Mouse (Mus musculus): ENCODE measurements at regions not wholly inside any gene's neighbourhood (a gene's known extent, or its start where the extent isn't known, plus 50 kb on each side); places are given as distances from the start of the nearest gene placed in this dataset.

GRCm38 (mm10) chr16:5829071-5829470, 56.1 kb upstream of the Rbfox1 start:
- H3K4me3 ChIP-seq, result no peak overlapping the region
- no peak overlapping the region for H3K4me2 ChIP-seq (replicated peaks)
- WGBS, result 77% methylated on average over 9 of the region's 9 CpGs
- H3K9ac ChIP-seq (replicated peaks), result no peak overlapping the region
- ATAC-seq (ENCODE audit: low FRiP score, low read depth), result no peak
- no peaks in the 10 kb centered on the region for H3K9me3 ChIP-seq
- no peaks in the 10 kb centered on the region for H3K36me3 ChIP-seq
- H3K27me3 ChIP-seq, result no peaks in the 10 kb centered on the region
- no peaks in the 10 kb centered on the region for H3K4me1 ChIP-seq
- H3K27ac ChIP-seq (replicated peaks), result no peak overlapping the region

GRCm38 (mm10) chr16:5823316-5823715, 61.8 kb upstream of the Rbfox1 start:
- Histone ChIP-seq H3K36me3 (no peaks in the 10 kb centered on the region), H3K9ac (replicated peaks) (no peak overlapping the region), H3K9me3 (no peaks in the 10 kb centered on the region), H3K27me3 (no peaks in the 10 kb centered on the region), H3K4me1 (no peaks in the 10 kb centered on the region), H3K4me2 (replicated peaks) (no peak overlapping the region), H3K4me3 (no peak overlapping the region), H3K27ac (replicated peaks) (no peak overlapping the region)
- WGBS, result 59% methylated on average over 1 of the region's 1 CpGs
- ATAC-seq (ENCODE audit: low FRiP score, low read depth), result no peak

- H3K4me1 ChIP-seq, result peaks cover 2% of the 10 kb centered on the region; the same call in 1 of the 2 replicates
- no peaks in the 10 kb centered on the region for H3K27me3 ChIP-seq
- ATAC-seq (ENCODE audit: low FRiP score, low read depth), result no peak
- H3K4me2 ChIP-seq (replicated peaks), result no peak overlapping the region
- no peak overlapping the region for H3K9ac ChIP-seq (replicated peaks)
- H3K4me3 ChIP-seq, result no peak overlapping the region
- 19% methylated on average over 3 of the region's 3 CpGs for WGBS
- no peak overlapping the region for H3K27ac ChIP-seq (replicated peaks)
- no peaks in the 10 kb centered on the region for H3K36me3 ChIP-seq
- no peaks in the 10 kb centered on the region for H3K9me3 ChIP-seq
Measured at GRCm38 (mm10) chr16:5817166-5817565, 68.0 kb upstream of the Rbfox1 start.

GRCm38 (mm10) chr16:5812245-5812820, 72.8 kb upstream of the Rbfox1 start:
- H3K4me2 ChIP-seq (replicated peaks), result no peak overlapping the region

GRCm38 (mm10) chr16:5811654-5811992, 73.5 kb upstream of the Rbfox1 start:
- WGBS, result 27% methylated on average over 2 of the region's 2 CpGs
- peak; percentile 47; the same call in 1 of the 2 replicates for ATAC-seq (ENCODE audit: low FRiP score, low read depth)
- no peak overlapping the region for H3K27ac ChIP-seq (replicated peaks)

More at GRCm38 (mm10) chr16:5812245-5812820, 72.8 kb upstream of the Rbfox1 start:
- H3K27ac ChIP-seq (replicated peaks), result no peak overlapping the region
- 74% methylated on average over 2 of the region's 2 CpGs for WGBS
- no peaks in the 10 kb centered on the region for H3K9me3 ChIP-seq
- H3K36me3 ChIP-seq, result no peaks in the 10 kb centered on the region
- H3K9ac ChIP-seq (replicated peaks), result no peak overlapping the region
- no peak for ATAC-seq (ENCODE audit: low FRiP score, low read depth)
- H3K4me1 ChIP-seq, result peaks cover 13% of the 10 kb centered on the region
- no peak overlapping the region for H3K4me3 ChIP-seq
- H3K27me3 ChIP-seq, result no peaks in the 10 kb centered on the region

GRCm38 (mm10) chr16:5810986-5811653, 74.0 kb upstream of the Rbfox1 start:
- H3K27ac ChIP-seq (replicated peaks), result no peak overlapping the region
- peaks cover 13% of the 10 kb centered on the region for H3K4me1 ChIP-seq
- WGBS, result 51% methylated on average over 10 of the region's 10 CpGs
- no peaks in the 10 kb centered on the region for H3K36me3 ChIP-seq
- H3K4me2 ChIP-seq (replicated peaks), result no peak overlapping the region
- no peaks in the 10 kb centered on the region for H3K9me3 ChIP-seq
- ATAC-seq (ENCODE audit: low FRiP score, low read depth), result 0 out of 2 replicates have a peak, but pooled peaks have one; percentile 12
- H3K4me3 ChIP-seq, result no peak overlapping the region
- no peak overlapping the region for H3K9ac ChIP-seq (replicated peaks)
- H3K27me3 ChIP-seq, result no peaks in the 10 kb centered on the region

More at GRCm38 (mm10) chr16:5811654-5811992, 73.5 kb upstream of the Rbfox1 start:
- H3K4me3 ChIP-seq, result no peak overlapping the region
- H3K4me1 ChIP-seq, result peaks cover 13% of the 10 kb centered on the region
- H3K36me3 ChIP-seq, result no peaks in the 10 kb centered on the region
- no peaks in the 10 kb centered on the region for H3K27me3 ChIP-seq
- no peak overlapping the region for H3K4me2 ChIP-seq (replicated peaks)
- H3K9me3 ChIP-seq, result no peaks in the 10 kb centered on the region
- no peak overlapping the region for H3K9ac ChIP-seq (replicated peaks)

GRCm38 (mm10) chr16:5798188-5798587, 87.0 kb upstream of the Rbfox1 start:
- Histone ChIP-seq H3K4me2 (replicated peaks) (no peak overlapping the region), H3K27ac (replicated peaks) (peak overlapping the region; percentile 56), H3K4me1 (peaks cover 8% of the 10 kb centered on the region; the same call in 1 of the 2 replicates), H3K9ac (replicated peaks) (no peak overlapping the region), H3K4me3 (no peak overlapping the region), H3K9me3 (no peaks in the 10 kb centered on the region), H3K36me3 (no peaks in the 10 kb centered on the region), H3K27me3 (no peaks in the 10 kb centered on the region)
- 42% methylated on average over 7 of the region's 7 CpGs for WGBS
- 0 out of 2 replicates have a peak, but pooled peaks have one; percentile 23 for ATAC-seq (ENCODE audit: low FRiP score, low read depth)

GRCm38 (mm10) chr16:5792216-5792615, 92.9 kb upstream of the Rbfox1 start:
- no peak overlapping the region for H3K4me3 ChIP-seq
- no peaks in the 10 kb centered on the region for H3K36me3 ChIP-seq
- H3K27ac ChIP-seq (replicated peaks), result no peak overlapping the region
- H3K9ac ChIP-seq (replicated peaks), result no peak overlapping the region
- H3K9me3 ChIP-seq, result no peaks in the 10 kb centered on the region
- no peak overlapping the region for H3K4me2 ChIP-seq (replicated peaks)
- no peaks in the 10 kb centered on the region for H3K4me1 ChIP-seq
- WGBS, result 49% methylated on average over 1 of the region's 1 CpGs
- ATAC-seq (ENCODE audit: low FRiP score, low read depth), result no peak
- no peaks in the 10 kb centered on the region for H3K27me3 ChIP-seq

GRCm38 (mm10) chr16:5790161-5790560, 95.0 kb upstream of the Rbfox1 start:
- Histone ChIP-seq H3K27me3 (no peaks in the 10 kb centered on the region), H3K4me3 (no peak overlapping the region), H3K4me1 (no peaks in the 10 kb centered on the region), H3K9ac (replicated peaks) (no peak overlapping the region), H3K9me3 (no peaks in the 10 kb centered on the region), H3K4me2 (replicated peaks) (no peak overlapping the region), H3K36me3 (no peaks in the 10 kb centered on the region), H3K27ac (replicated peaks) (no peak overlapping the region)
- no peak for ATAC-seq (ENCODE audit: low FRiP score, low read depth)
- WGBS, result 87% methylated on average over 3 of the region's 3 CpGs

- Histone ChIP-seq H3K4me2 (replicated peaks) (no peak overlapping the region), H3K9ac (replicated peaks) (no peak overlapping the region), H3K9me3 (no peaks in the 10 kb centered on the region), H3K36me3 (no peaks in the 10 kb centered on the region), H3K27me3 (no peaks in the 10 kb centered on the region), H3K27ac (replicated peaks) (no peak overlapping the region), H3K4me3 (no peak overlapping the region), H3K4me1 (no peaks in the 10 kb centered on the region)
- ATAC-seq (ENCODE audit: low FRiP score, low read depth), result no peak
Measured at GRCm38 (mm10) chr16:5787206-5787605, 97.9 kb upstream of the Rbfox1 start.

- ATAC-seq (ENCODE audit: low FRiP score, low read depth), result no peak
- Histone ChIP-seq H3K4me2 (replicated peaks) (no peak overlapping the region), H3K4me3 (no peak overlapping the region), H3K36me3 (no peaks in the 10 kb centered on the region), H3K27me3 (no peaks in the 10 kb centered on the region), H3K9me3 (no peaks in the 10 kb centered on the region), H3K4me1 (no peaks in the 10 kb centered on the region), H3K9ac (replicated peaks) (no peak overlapping the region), H3K27ac (replicated peaks) (peak overlapping the region; percentile 42; the same call in 1 of the 2 replicates)
- WGBS, result 77% methylated on average over 19 of the region's 19 CpGs
Measured at GRCm38 (mm10) chr16:5766771-5767421, 118.3 kb upstream of the Rbfox1 start.

- H3K4me2 ChIP-seq (replicated peaks), result no peak overlapping the region
- no peaks in the 10 kb centered on the region for H3K27me3 ChIP-seq
- no peaks in the 10 kb centered on the region for H3K36me3 ChIP-seq
- H3K4me3 ChIP-seq, result no peak overlapping the region
- H3K27ac ChIP-seq (replicated peaks), result no peak overlapping the region
- WGBS, result 32% methylated on average over 4 of the region's 4 CpGs
- H3K4me1 ChIP-seq, result no peaks in the 10 kb centered on the region
- ATAC-seq (ENCODE audit: low FRiP score, low read depth), result no peak
- no peak overlapping the region for H3K9ac ChIP-seq (replicated peaks)
- H3K9me3 ChIP-seq, result no peaks in the 10 kb centered on the region
Measured at GRCm38 (mm10) chr16:5765143-5765542, 120.0 kb upstream of the Rbfox1 start.

Data from midbrain, embryonic 12.5 days (tissue).